5 mouse cellular contexts compared by ENCODE assay signal in genomic region chr5:117293776-117294175, GRCm38 (mm10). TPM values are rescaled to one million over a fixed set of nuclear protein-coding genes. Genes with fewer than 3 reads are reported as not detected.
DNase-seq lines count a peak whose midpoint lies in the region; TF ChIP-seq lines count a peak whose summit lies in the region.
"Not testable (repeated sequence)": the region's sequence is repeated elsewhere in the genome, so short reads cannot be mapped to it uniquely, and the experiment has no call there.

No protein-coding gene starts in this region.

- TF ChIP-seq CTCF in E14TG2a.4 (conservative IDR thresholded peaks at IDR 0.05; ENCODE audit: low read length); kidney, adult 2 months (conservative IDR thresholded peaks at IDR 0.05; ENCODE audit: insufficient read depth, insufficient read length, low read depth, low read length): not testable (repeated sequence)

- in situ Hi-C loops in ES-E14 (cut with MboI; ENCODE audit: low sequenced_read_pairs in 2 of 2, unreplicated experiment in 2 of 2), result not testable (repeated sequence)

- H3K4me1 ChIP-seq in E14TG2a.4 (replicated peaks; ENCODE audit: low read depth, low read length), result peaks cover 44% of the 10 kb centered on the region
- peaks cover 7 to 14% of the 10 kb centered on the region in 2 experiments; a peak in 2 of 4 replicates for H3K4me1 ChIP-seq in ES-E14 (ENCODE audit: control insufficient read depth in 2 of 2, insufficient read depth in 2 of 2, low read length in 2 of 2, poor library complexity in 1 of 2)
- H3K4me1 ChIP-seq in kidney, adult 2 months (ENCODE audit: control insufficient read depth, insufficient read depth, low read length), result not testable (repeated sequence)

- H3K27me3 ChIP-seq in E14TG2a.4 (ENCODE audit: insufficient read depth, low read length); kidney, adult 2 months (replicated peaks; ENCODE audit: control insufficient read depth, insufficient read depth, low read length): not testable (repeated sequence)

- not testable (repeated sequence) for H3K9ac ChIP-seq in ES-E14 (ENCODE audit: insufficient read depth, low read depth, low read length, poor library complexity, severe bottlenecking)

- 70% methylated on average over 3 of the region's 3 CpGs for WGBS in kidney, adult 2 months

- H3K9me3 ChIP-seq in E14TG2a.4 (ENCODE audit: low read length); ES-E14 (ENCODE audit: control insufficient read depth, insufficient read depth, low read depth, low read length): not testable (repeated sequence)

- TF ChIP-seq POLR2A in kidney, adult 2 months (IDR thresholded peaks at IDR 0.05; ENCODE audit: low read depth, low read length), result not testable (repeated sequence)

- H3K27ac ChIP-seq in ES-E14 (ENCODE audit: insufficient read depth, low read depth, low read length, poor library complexity, severe bottlenecking), result peak overlapping the region; percentile 20; the same call in 1 of the 2 replicates
- H3K27ac ChIP-seq in kidney, adult 2 months (ENCODE audit: insufficient read depth, low read depth, low read length), result not testable (repeated sequence)

- DNase-seq in ES-E14 (ENCODE audit: low read depth, low spot score), result not testable (repeated sequence)
- DNase-seq in kidney, adult 2 months, result peak; percentile 71
- peak; percentile 67 for DNase-seq in kidney, adult 9 months
- DNase-seq in kidney, postnatal 25 days, result peak; percentile 22 to 32

- H3K36me3 ChIP-seq in E14TG2a.4 (ENCODE audit: insufficient read depth, low read length); ES-E14 (ENCODE audit: control insufficient read depth, insufficient read depth, low read length, poor library complexity, severe bottlenecking); kidney, adult 2 months (ENCODE audit: control insufficient read depth, insufficient read depth, low read length): not testable (repeated sequence)

- peak overlapping the region; percentile 49 for H3K4me3 ChIP-seq in E14TG2a.4 (replicated peaks; ENCODE audit: low read length)
- H3K4me3 ChIP-seq in ES-E14 (ENCODE audit: insufficient read depth in 1 of 2, low read depth in 1 of 2, low read length in 2 of 2, poor library complexity in 1 of 2, severe bottlenecking in 1 of 2); kidney, adult 2 months (ENCODE audit: insufficient read depth, low read depth, low read length): not testable (repeated sequence)

TF ChIP-seq in ES-E14, 5 proteins besides CTCF, POLR2A, EP300 and RAD21:
- peak; percentile 62; the same call in 1 of the 2 replicates for TF ChIP-seq MAFK (IDR thresholded peaks at IDR 0.05; ENCODE audit: insufficient read depth, low read depth, low read length)

RNA-seq across cellular contexts. Expression of gene Pebp1, which starts 6.4 kb away (rescaled TPM):
- total RNA-seq in ES-E14 (2012; rRNA removed), result 367 and 381 TPM in 2 replicates
- 909 and 1,151 TPM in 2 replicates for polyA plus RNA-seq in kidney, adult 2 months (2012; rRNA removed)

RNA-seq across cellular contexts. Expression of gene Vsig10, which starts 25.1 kb away (rescaled TPM):
- total RNA-seq in ES-E14 (2012; rRNA removed), result 11.7 and 25.7 TPM in 2 replicates
- polyA plus RNA-seq in kidney, adult 2 months (2012; rRNA removed), result 17.2 and 20.8 TPM in 2 replicates
